Mouse (Mus musculus): Measurements from ENCODE around the gene Pecam1.

Gene Pecam1

DNA sequence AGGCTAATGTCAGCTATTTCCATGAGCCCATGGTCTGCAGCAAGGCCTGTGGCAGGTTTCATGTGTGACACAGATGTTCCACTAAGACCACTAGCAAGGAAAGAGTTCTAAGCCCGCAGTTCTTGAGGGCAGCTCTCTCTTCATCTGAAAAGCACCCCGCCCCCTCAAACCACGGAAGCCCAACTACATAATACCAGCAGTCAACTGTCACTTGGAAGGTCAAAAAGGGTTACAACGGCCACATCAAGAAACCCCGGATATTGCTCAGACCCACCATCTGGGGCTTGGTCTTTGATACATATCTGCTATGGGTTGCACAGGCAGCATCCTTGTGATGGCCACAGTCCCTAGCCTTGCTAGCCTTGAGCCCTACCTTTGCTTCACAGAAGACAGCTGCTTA is 62.1 kb downstream of the Pecam1 start:
- no peak for DNase-seq (ENCODE audit: low spot score)

DNA sequence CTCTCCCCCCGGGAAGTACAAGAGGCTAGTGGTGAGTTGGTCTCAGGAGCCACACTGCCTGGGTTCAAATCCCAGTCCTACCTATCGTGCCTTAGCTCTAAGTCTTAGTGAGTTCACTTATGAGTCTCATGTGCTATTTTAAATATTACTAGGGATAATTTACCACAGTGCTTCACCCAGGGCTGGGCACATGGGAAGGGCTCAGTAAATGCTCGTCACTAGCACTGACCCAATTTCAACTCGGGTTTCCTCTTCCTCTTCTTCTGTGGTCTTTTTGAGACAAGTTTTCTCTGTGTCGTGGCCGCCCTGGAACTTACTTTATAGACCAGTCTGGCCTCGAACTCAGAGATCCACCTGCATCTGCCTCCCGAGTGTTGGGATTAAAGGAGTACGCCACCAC is 63.1 kb downstream of the Pecam1 start:
- no peak for DNase-seq (ENCODE audit: low spot score)

DNA sequence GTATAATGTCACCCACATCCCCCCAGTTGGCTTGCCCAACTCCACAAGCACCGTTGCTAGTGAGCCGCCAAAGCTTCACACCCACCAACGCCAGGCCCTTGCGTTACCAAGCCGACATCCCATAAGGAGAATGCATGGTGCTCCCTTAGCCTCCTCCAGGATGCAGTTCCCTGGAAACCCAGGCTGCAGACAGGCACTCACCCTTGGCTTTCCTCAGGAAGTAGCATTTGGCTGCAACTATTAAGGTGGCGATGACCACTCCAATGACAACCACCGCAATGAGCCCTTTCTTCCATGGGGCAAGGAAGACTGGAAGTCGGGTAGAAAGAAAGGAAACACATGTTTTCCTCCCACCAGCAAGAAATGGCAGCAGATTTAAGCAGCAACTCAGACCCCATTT is 66.4 kb downstream of the Pecam1 start:
- no peak for DNase-seq (ENCODE audit: low spot score)

DNA sequence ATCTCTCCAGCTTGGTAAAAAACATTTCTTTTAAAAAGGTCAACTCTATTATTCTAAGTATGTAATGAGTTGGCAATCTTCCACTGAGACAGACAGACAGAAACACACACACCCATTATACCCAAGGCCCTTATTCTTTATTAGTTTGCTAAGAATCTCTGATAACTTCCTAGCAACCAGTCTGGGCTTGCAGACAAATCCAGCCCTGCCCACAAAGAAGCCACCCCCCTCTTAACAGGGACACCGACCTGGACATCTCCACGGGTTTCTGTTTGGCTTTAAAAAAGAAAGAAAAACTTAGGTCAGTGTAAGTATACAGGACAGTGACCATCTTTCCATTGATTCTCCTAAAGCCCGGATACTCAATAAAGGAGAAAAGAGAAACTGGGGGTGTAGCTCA is 67.1 kb downstream of the Pecam1 start:
- no peak for DNase-seq (ENCODE audit: low spot score)

DNA sequence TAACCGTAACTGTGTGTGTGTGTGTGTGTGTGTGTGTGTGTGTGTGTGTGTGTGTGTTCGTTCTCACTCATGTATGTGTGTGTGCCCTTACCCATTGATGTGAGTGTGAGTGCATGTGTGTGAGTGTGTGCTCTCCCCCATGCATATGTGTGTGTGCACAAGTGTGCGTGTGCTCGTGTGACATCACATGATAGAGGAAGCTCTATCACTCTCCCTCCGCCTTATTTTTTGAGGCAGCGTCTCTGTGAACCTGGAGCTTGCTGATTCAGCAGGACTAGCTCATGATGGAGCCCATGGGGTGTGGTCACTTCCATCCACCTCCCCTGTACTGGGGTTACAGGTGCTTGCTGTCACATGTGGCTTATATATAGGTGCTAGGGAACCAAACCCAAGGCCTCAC is 69.3 kb downstream of the Pecam1 start:
- no peak for DNase-seq (ENCODE audit: low spot score)

DNA sequence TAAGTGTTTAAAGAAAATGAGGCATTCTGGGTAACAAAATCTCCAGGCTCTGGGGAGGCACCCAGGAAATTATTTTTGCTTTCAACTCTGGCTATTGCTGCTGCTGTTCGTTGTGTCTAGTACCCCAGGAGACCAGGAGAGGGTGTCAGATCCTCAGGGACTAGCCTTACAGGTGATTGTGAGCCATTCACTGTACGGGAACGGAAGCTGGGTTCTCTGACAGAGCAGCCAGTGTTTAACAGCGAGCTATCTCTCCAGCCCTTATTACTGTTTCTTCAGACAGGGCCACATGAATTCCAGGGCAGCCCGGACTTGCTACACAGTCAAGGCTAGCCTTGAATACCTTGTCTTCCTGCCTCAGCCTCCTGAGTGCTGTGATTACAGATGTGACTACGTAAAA is 70.6 kb downstream of the Pecam1 start:
- DNase-seq (ENCODE audit: low spot score) = no peak

DNA sequence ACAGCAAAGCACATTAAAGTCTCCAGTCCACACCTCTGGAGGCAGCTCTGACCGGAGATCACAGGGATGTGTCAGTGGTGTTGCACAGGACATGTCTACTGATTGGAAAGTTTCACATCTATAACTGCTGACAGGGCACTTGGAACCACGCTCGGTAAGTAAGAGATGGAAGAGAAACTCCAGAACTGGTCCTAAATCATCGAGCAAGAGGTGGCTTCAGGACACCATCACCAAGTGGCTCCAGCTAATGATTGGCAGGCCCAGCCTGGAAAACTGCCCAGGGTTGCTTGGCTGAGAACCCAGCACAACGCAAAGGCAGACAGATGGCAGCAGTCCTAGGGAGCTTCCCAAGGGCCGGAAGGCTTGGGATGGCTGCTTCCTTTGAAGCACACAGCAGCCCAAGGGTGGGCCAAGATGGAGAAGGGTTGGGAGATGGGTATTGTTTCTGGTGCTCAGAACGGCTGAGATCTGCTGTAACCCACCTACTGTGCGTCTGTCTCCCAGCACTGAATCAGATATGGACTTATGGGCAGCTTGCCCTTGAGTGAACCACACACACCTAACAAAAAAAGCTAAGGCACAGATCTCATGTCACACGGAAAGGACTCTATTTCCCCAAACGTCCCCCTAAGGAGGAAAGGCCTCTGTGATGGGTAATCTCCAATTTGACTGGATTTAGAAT is 72.4 kb downstream of the Pecam1 start:
- peak; percentile 68 for DNase-seq (ENCODE audit: low spot score)

DNA sequence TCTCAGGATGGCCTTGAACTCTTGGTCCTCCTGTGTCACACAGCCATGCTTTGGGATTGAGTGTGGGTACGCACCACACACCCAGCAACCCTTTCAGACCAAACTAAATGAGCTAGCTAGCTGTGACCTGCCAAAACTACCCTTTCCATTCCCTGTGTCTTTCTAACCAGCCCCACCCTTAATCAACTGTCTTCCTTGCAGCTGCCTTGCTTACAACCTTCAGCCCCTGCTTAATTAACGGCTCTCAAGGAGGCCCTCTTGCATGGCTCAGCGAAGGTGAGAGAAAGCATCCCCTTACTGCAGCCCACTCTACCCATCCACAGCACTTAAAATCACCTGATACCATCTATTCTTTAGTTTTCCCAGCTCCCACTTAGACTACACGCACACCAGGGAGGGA is 73.1 kb downstream of the Pecam1 start:
- DNase-seq (ENCODE audit: low spot score) = no peak

DNA sequence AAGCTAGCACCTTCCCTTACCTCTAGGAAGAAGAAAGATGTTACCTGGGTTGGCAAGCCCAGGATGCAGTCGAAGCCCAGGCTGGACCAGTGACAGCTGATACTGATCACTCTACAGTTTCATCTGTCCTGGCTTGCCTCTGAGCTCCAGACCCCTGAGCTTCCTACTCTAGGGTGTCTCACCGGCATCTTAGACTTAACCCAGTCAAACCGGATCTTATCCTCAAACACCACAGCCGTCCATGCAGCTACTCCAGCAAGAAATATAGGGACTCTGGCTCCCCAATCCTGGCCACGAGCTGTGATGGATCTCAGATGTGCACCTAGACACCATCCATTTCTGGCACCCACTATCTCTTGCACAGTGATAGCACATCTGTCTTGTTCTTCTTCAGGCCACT is 74.6 kb downstream of the Pecam1 start:
- DNase-seq (ENCODE audit: low spot score) = no peak

DNA sequence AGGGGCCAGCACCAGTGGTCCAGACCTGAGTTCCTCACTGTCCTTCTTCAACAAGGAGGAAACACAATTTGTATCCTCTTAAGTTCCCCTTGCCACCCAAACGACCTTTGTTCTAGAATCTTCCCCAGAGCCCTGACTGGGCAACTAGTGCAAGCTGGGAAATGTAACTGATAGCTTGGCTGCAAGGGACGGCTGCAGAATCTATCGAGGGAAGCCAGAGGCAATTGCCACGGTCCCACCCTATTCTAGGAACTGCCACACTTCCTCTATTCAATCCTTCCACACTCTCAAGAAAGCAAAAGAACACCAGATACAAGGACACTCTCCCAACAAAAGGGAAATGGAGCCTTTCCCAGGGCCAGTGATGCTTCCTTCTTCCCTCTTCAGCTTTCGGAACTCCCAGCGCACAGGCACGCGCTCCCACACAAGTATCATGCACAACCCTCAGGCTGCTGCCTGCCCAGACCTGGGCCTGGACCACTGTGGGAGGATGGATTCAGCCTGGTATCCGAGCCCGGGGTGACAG is 75.2 kb downstream of the Pecam1 start:
- no peak for DNase-seq (ENCODE audit: low spot score)

DNA sequence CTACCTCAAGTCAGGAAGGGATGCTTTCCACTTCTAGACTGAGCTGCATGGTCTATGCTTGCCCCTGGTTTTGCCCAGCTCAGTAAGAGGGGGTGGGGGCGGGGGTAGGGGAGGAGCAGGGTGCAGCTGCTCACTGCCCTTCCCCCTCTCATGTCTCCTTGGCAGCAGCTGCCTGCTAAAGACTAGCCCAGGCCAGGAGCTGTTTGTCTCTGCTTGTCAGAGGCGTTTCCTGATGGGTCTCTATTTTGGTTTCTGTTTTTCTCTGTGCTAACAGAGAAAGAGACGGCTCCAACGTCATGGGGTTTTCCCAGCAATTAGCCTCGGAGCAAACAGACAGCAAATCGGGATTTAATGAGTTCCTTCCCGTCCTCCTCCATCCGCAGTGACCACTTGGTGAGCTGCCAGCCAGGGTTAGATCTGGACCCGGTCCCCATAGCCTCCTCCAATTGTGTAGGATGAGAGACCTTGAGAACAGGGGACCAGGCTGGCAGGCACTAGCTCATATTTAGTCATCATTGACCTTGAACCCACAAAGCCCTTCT is 75.7 kb downstream of the Pecam1 start:
- DNase-seq (ENCODE audit: low spot score) = peak; percentile 83

DNA sequence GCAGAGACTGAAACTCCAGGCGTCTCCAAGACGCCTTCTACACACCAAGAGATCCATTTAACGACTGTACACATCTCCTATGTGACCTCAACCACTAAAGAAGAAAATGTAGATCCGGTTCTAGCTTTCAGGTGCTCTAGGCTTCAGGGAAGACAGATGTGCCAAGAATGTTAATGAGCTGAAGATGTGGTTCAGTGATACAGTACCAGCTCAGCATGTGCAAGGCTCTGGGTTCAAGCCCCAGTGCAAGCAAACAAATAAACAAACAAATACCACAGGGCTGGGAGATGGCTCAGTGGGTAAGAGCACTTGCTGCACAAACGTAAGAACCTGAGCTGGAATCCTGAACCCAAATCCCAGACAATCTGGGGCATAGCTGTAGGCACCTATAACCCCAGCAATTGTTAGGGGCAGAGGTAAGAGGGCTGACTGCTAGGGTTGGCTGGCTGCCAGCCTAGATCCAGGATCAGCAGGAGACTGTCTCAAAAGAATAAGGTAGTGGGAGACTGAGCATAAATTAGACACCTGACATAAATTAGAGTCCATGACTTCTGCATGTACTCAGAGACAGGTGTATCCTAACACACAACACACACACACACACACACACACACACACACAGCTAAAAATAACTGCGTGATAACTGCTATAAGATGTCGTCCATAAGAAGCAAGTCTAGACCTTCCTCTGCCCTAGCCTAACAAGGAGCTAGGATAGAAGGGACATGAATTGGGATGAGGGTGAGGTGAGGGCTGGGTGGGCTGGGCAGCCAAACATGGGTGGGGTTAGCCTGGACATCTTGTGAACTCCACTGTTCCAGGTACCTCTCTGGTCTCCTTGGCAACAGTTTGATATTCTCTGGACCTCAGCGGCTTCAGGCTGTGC is 76.5 kb downstream of the Pecam1 start:
- no peak for DNase-seq (ENCODE audit: low spot score)

DNA sequence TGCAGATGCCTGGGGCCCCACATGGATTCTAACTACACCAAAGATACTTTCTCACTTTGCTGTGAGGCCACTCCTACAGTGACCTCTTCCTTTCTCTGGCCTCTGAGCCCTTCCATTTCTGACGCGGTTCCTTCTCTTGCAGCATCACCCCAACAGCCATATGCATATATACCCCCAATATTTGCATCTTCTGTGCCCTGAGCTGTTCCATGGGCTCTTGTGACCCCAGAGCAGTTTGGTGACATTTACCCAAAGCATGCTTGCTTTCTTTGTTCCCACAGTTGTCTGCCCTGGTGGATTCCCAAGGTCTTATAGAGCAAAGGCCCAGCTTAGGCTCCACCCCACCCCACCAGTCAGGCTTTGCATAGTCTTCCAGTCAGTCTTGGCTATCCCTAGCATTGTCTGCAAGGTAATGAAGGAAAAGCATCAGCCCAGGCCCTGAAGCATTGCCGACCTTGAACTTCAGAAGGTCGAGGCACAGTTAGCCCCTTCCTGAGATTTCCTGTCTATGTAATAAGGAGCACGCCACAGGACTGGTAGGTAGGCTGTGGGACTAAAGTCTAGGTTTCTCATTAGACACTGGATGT is 77.4 kb downstream of the Pecam1 start:
- no peak for DNase-seq (ENCODE audit: low spot score)

DNA sequence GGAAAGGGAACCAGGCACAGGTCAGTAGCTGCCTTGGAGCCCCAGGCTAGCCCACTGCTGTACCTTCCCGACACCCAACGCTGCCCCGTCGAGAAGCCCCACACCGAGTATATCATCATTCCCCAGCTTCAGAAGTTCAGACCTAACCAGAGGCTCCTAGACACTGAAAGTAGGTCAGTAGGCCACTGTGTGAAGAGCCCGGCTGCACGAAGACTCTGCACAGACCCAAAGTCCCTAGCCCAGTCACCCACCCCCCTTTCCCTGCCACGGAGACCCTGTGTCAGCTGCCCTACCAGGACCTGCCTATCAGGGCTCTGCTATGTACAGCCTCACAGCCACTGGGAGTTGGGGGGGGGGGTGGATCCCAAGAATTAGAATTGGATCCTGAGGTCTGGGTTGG is 78.6 kb downstream of the Pecam1 start:
- no peak for DNase-seq (ENCODE audit: low spot score)

DNA sequence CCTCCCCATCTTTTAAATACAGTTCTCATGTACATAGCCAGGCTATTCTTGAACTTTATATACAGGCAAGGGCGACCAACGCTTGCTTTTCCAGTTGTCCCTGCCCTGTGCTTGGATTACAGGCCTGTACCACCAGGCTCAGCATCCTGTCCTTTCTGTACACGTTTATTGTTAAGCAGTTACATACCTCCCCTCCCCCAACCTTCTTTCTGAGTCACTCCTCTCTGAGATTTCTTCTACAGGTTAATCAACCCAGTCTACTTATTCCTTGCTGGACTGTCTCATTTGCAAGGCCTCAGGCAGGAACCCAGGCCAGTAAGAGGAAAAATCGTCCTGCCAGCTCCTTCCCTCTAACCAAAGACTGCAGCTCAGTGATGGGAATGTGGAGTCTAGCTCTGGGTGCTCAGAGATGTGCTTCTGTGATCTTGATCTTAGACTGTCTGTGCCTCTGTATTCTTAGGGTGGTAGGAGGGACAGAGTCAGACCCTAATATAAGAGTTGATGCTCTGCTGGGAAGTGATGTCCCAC is 79.4 kb downstream of the Pecam1 start:
- no peak for DNase-seq (ENCODE audit: low spot score)

DNA sequence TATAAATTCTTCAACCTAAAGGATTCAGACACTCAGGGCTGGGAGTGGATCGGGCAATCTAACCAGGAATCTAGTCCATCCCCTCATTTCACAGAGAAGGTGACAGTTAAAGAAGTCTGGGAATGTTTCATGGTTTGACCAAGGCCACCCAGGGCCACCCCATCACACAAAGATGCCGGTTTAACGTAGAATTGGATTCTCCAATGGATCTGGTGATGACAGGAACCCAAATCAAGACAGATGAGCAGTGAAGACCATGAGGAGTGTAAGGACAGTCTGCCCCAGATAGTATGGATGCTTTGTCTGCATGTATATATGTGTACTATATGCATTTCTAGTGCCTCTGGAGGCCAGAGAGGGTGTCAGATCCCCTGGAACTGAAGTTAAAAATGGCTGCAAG is 80.2 kb downstream of the Pecam1 start:
- DNase-seq (ENCODE audit: low spot score) = no peak

DNA sequence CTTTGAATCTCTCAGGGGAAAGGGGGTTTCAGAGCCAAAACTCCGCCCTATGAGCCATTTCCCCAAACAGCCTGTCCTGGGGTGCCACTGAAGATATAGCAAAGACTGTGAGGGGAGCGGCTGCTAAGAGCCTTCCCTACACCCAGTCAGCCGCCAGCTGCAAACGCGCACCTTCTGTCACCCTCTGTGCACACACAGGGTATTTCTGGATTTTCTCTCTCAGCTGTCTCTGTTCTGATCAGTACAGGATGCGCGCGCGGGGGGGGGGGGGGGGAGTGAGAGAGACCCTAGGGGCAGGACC is 80.6 kb downstream of the Pecam1 start:
- no peak for DNase-seq (ENCODE audit: low spot score)

DNA sequence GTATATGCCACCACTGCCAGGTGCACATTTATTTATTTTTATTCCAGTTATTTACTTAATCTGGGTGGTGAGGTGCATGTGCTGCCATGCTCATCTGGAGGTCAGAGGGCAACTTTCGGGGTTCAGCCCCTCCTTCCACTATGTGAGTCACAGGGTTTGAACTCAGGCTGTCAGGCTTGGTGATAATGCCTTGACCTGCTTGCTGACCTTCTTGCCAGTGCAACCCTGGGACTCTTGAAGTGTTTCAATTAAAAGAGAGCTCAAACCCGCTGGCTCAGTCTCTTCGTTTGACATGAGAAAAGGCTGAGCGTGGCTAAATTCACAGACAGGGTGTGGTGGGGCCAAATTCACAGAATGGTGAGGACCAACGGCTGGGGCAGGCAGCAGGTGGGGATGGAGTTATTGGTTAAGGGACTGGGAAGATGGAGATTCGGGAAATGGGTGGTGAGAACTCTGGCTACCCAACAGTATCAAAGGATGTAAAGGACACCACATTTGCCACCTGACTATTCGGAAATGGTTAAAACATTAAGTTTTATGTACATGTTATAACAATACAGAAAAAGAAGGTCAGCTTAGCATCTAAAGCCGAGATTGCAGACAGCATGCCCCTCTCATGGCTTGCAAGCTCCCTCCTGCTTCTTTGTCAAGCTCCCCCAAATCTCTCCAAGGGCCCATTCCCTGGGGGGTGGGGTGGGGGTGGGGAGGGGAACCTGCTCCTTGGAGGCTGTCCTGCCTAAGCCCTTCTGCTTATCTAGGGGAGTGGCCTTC is 81.1 kb downstream of the Pecam1 start:
- DNase-seq (ENCODE audit: low spot score) = no peak

DNA sequence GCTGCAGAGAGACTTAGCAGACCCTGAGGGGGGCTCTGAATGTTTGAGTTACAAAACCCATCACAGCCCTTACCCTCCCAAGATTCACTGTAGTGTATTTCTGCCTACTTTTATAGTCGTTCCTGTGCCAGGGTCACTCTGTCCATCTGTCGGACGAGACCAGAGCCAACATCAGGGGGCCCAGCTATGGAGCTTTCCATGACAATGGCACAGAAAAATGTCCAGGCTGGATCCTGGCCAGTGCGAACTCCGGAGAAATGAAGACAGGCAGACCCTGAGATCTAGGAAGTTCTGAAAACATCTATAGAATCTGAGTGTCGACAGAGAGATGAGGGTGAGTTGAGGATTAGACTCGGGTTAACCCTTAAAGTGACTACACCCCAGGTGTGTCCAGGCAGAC is 82.1 kb downstream of the Pecam1 start:
- DNase-seq (ENCODE audit: low spot score) = no peak

DNA sequence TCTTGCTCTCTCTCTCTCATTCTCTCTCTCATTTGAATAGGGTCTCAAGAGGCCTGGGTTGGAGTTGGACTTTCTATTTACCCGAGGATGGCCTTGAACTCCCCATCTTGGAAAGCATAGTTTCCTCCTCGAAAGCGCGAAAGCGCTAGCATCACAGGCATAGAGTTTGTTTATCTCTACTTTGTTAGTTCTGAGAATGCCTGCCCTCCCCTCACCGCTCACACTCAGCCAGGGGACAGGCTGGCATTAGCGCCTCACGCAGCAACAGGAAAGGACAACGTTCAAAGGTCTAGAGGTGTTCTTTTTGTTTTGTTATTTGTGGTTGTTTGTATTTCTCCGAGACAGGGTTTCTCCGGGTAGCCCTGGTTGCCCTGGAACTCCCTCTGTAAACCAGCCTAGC is 82.6 kb downstream of the Pecam1 start:
- no peak for DNase-seq (ENCODE audit: low spot score)

DNA sequence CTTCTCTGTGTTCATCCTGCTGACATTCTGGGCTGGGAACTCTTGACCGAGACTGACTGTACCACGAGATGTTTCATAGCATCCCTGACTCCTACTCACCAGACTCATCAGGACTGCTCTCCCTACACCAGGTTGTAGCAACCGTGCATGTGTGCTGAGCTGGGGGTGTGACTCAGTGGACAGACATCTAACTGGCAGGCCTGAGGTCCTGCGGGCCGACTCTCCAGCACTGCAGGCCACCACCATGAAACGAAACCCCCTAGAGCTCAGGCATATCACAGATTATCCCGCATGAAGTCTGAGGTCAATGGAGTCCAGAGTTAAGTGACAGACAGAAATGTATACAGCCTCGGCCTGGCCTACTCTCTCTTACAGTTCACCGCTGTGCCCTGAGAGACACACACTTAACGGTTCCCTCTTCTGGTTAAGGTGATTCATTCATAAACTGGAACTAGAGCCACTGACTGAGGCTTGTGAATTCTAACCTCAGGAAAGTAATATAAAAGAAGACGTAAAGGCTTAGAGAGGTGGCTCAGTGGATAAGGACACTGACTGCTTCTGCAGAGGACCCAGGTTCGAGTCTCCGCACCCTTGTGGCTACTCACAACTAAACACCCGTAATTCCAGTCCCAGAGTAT is 83.8 kb downstream of the Pecam1 start:
- no peak for DNase-seq (ENCODE audit: low spot score)
